Mouse (Mus musculus): ENCODE results near the gene Stx7. TPM values are rescaled to one million over a fixed set of nuclear protein-coding genes. Genes with fewer than 3 reads are reported as not detected.

Gene Stx7
- total RNA-seq, 2 experiments from 2014 or later = 136 to 139 TPM

Other genes starting within 250 kb of the Stx7 start
- not detected for gene Taar1, start 228.9 kb upstream of the Stx7 start, total RNA-seq (2021)
- gene Taar2, start 210.7 kb upstream of the Stx7 start, total RNA-seq (2021) = not detected
- not detected for gene Taar3, start 199.7 kb upstream of the Stx7 start, total RNA-seq (2021)
- not detected for gene Taar4, start 188.8 kb upstream of the Stx7 start, total RNA-seq (2021)
- not detected for gene Taar5, start 178.6 kb upstream of the Stx7 start, total RNA-seq (2021)
- gene Taar6, start 163.7 kb upstream of the Stx7 start, total RNA-seq (2021) = not detected
- gene Taar7a, start 155.8 kb upstream of the Stx7 start, total RNA-seq (2021) = not detected
- not detected for gene Taar7b, start 149.4 kb upstream of the Stx7 start, total RNA-seq (2021)
- gene Taar7d, start 122.1 kb upstream of the Stx7 start, total RNA-seq (2021) = not detected
- gene Taar7e, start 111.7 kb upstream of the Stx7 start, total RNA-seq (2021) = not detected
- gene Taar7f, start 99.8 kb upstream of the Stx7 start, total RNA-seq (2021) = not detected
- gene Taar8a, start 72.8 kb upstream of the Stx7 start, total RNA-seq (2021) = not detected
- not detected for gene Taar8b, start 57.0 kb upstream of the Stx7 start, total RNA-seq (2021)
- not detected for gene Taar8c, start 47.4 kb upstream of the Stx7 start, total RNA-seq (2021)
- not detected for gene Taar9, start 39.8 kb upstream of the Stx7 start, total RNA-seq (2021)
- 10 to 100 TPM in 1 of 2 experiments, 1 to 10 TPM in 1; 9.6 to 10.3 TPM for gene Moxd1, start 74.2 kb downstream of the Stx7 start, total RNA-seq (2021)

All from left cerebral cortex, adult 18-20 months (tissue).